Mouse (Mus musculus) cerebellum, adult 2 months (tissue): ENCODE data around the gene Colgalt2.

Experiments used
- CTCF ChIP-seq: fragments of 200-500 bp; IDR thresholded peaks from 2 replicates; pipeline ENCODE4 v1.5.1; 2011; ENCODE audit warnings: low read depth, mild to moderate bottlenecking, control low read depth, low read length, moderate library complexity, borderline replicate concordance; ENCODE audit not compliant: insufficient read depth
- POLR2A ChIP-seq: fragments of 200-500 bp; IDR thresholded peaks from 2 replicates; pipeline ENCODE4 v1.6.1; 2011; ENCODE audit warnings: low read length, control low read depth, borderline replicate concordance; ENCODE audit not compliant: insufficient read depth

- TF ChIP-seq CTCF (no peak), POLR2A (no peak)
These were observed 92.6 kb downstream of the Colgalt2 start for GRCm38 (mm10) chr1:152492258-152492657.
